Mouse (Mus musculus): ENCODE measurements around the gene Fam161a. TPM values are rescaled to one million over a fixed set of nuclear protein-coding genes. Genes with fewer than 3 reads are reported as not detected.

The Fam161a gene
- polyA plus RNA-seq (2014; fragmentation: Nextera tagmentation; extraction: Ambion mirVana) = 5.7 and 9.0 TPM in 2 replicates

DNA sequence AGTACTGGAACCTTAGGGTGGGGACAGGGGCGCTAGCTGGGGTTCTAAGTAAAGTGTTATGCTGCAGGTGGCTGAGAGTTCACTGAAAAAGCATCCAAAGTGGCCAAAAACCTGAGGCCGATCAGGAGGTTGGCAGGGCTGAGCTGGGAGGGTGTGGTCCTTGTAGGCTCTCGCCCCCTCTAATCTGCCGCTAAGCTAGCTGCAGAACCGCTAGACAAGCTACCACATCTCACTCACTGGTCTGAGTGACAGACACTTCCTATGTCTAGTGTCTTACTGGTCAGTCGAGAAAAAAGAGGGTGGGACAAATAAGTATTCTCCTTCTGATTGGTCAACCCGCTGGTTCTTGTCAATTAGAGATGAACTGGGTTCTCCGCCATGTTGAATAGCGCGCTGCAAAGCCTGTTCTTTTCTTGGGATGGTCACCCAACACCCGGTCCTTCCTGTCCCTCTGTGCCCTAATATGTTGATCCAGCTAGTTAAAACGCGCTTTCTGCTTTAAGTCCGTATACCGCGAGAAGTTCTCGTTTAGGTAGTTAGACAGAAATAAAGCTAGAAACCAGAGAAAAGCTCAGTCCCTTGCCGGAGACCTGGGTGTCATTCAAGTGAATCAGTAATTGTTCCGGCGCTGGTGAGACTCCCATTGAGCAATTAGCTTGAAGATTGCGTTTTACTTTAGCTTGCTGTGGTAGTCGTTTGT lies at the start of gene Fam161a:
TSS of gene Fam161a (plus strand) at position 51 of the 700 bp plus-strand sequence.
- Histone ChIP-seq H3K9me3 (ENCODE audit: control insufficient read depth, low read length) (no peaks in the 10 kb centered on the region), H3K27me3 (ENCODE audit: control insufficient read depth, insufficient read depth, low read length) (no peaks in the 10 kb centered on the region)
- WGBS = 2% methylated on average over 22 of the region's 22 CpGs

DNA sequence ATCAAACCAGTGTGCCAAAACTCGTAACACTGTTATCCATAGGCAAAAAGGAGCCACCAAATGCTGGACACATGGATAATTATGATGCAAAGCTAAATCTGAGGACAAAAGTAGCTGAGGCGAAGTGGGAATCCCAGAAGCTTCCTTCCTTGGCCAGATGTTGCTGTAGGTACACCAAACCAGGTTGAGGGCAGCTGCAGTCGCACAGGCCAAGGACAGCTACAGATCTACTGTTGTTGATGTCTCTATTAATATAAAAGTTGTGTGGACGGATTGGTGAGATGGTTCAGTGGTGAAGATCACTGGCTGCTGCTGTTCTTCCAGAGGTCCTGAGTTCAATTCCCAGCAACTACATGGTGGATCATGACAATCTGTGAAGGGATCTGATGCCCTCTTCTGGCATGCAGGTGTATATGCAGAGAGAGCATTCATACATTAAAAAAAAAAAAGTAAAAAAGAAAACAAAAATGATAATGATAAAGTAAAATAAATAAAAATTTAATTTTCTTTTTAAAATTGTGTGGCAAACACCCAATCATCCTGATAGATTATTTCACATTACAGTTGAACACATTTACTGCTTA lies 49.4 kb upstream of the Fam161a start:
- DNase-seq (ENCODE audit: low spot score) (no peak), ATAC-seq (ENCODE audit: low FRiP score) (no peak)
- Histone ChIP-seq H3K27ac (no peak overlapping the region), H3K4me1 (replicated peaks; ENCODE audit: control insufficient read depth, insufficient read depth, low read length) (no peaks in the 10 kb centered on the region), H3K4me3 (replicated peaks; ENCODE audit: low read length) (no peak overlapping the region), H3K9me3 (ENCODE audit: control insufficient read depth, low read length) (no peaks in the 10 kb centered on the region), H3K4me2 (replicated peaks) (no peak overlapping the region), H3K27me3 (ENCODE audit: control insufficient read depth, insufficient read depth, low read length) (no peaks in the 10 kb centered on the region), H3K9ac (no peak overlapping the region), H3K36me3 (replicated peaks; ENCODE audit: control insufficient read depth, insufficient read depth) (peaks cover 5% of the 10 kb centered on the region; the same call in 1 of the 2 replicates)
- WGBS = 97% methylated on average over 4 of the region's 4 CpGs

More for the DNA sequence above, at the start of gene Fam161a:
- Histone ChIP-seq H3K4me3 (replicated peaks; ENCODE audit: low read length) (peak within 1 kb of the TSS; percentile 54), H3K36me3 (replicated peaks; ENCODE audit: control insufficient read depth, insufficient read depth) (peaks cover 29% of the 10 kb centered on the region), H3K4me2 (replicated peaks) (peak within 1 kb of the TSS; percentile 66), H3K27ac (peak within 1 kb of the TSS; percentile 97), H3K4me1 (replicated peaks; ENCODE audit: control insufficient read depth, insufficient read depth, low read length) (0 out of 2 replicates have a peak, but pooled peaks cover 4% of the 10 kb centered on the region), H3K9ac (peak within 1 kb of the TSS; percentile 73)
- ATAC-seq (ENCODE audit: low FRiP score) (peak; percentile 93), DNase-seq (ENCODE audit: low spot score) (peak; percentile 90)

DNA sequence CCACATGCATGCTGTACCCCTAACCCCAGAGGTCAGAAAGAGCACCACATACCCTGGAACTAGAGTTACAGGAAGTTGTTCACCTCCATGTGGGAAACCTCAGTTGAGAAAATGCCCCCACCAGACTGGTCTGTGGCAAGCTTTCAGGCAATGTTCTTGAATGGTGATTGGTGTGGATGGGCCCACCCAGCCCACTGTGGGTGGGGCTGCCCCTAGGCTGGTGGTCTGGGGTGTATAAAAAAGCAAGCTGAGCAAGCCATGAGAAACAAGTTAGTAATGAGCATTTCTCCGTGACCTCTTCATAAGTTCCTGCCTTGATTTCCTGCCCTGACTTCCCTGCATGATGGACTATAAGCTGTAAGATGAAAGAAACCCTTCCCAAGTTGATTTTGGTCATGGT lies 45.2 kb upstream of the Fam161a start:
- H3K4me1 ChIP-seq (replicated peaks; ENCODE audit: control insufficient read depth, insufficient read depth, low read length) = no peaks in the 10 kb centered on the region
- ATAC-seq (ENCODE audit: low FRiP score) = no peak
- H3K27me3 ChIP-seq (ENCODE audit: control insufficient read depth, insufficient read depth, low read length) = no peaks in the 10 kb centered on the region
- H3K4me3 ChIP-seq (replicated peaks; ENCODE audit: low read length) = no peak overlapping the region
- 96% methylated on average over 1 of the region's 1 CpGs for WGBS
- no peak overlapping the region for H3K4me2 ChIP-seq (replicated peaks)
- H3K36me3 ChIP-seq (replicated peaks; ENCODE audit: control insufficient read depth, insufficient read depth) = no peaks in the 10 kb centered on the region
- DNase-seq (ENCODE audit: low spot score) = no peak
- no peak overlapping the region for H3K27ac ChIP-seq
- H3K9me3 ChIP-seq (ENCODE audit: control insufficient read depth, low read length) = no peaks in the 10 kb centered on the region
- H3K9ac ChIP-seq = no peak overlapping the region

DNA sequence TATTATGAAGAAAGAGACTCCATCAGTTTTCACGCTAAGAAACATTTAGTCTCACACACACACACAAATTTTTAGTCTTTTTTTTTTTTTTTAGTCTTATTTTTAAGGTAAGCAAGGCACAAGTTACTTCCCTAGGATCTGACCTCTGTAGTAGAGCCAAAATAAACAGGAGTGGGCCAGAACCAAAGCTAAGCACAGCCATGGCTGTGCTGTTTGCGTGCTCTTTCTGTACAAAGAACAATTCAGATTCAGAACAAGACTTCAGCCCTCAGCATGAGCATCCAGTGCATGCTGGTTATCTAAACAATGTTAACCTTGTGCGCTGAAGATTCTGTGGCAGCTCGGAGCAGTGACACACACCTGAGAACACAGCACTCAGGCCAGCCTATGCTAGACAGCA lies 42.9 kb upstream of the Fam161a start:
- Histone ChIP-seq H3K27me3 (ENCODE audit: control insufficient read depth, insufficient read depth, low read length) (no peaks in the 10 kb centered on the region), H3K9me3 (ENCODE audit: control insufficient read depth, low read length) (0 out of 2 replicates have a peak, but pooled peaks cover 11% of the 10 kb centered on the region), H3K4me1 (replicated peaks; ENCODE audit: control insufficient read depth, insufficient read depth, low read length) (no peaks in the 10 kb centered on the region), H3K4me3 (replicated peaks; ENCODE audit: low read length) (no peak overlapping the region), H3K27ac (no peak overlapping the region), H3K4me2 (replicated peaks) (no peak overlapping the region), H3K36me3 (replicated peaks; ENCODE audit: control insufficient read depth, insufficient read depth) (no peaks in the 10 kb centered on the region), H3K9ac (no peak overlapping the region)
- whole genome bisulfite sequencing = 79% methylated on average over 4 of the region's 4 CpGs
- ATAC-seq (ENCODE audit: low FRiP score) = no peak
- no peak for DNase-seq (ENCODE audit: low spot score)

DNA sequence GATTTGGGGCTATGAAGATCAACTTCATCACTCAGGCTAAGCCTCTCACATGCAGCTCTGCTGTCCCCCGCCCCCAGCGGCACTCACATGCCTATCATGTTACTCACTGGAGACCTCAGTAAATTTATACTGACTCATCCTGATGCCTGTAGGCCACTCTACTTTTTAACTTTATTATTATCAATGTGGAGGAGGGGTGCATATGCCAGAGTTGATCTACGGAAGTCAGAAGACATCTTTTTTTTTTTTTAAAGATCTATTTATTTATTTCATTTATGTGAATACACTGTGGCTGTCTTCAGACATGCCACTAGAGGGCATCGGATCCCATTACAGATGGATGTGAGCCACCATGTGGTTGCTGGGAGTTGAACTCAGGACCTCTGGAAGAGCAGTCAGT lies 41.8 kb upstream of the Fam161a start:
- no peaks in the 10 kb centered on the region for H3K36me3 ChIP-seq (replicated peaks; ENCODE audit: control insufficient read depth, insufficient read depth)
- H3K4me3 ChIP-seq (replicated peaks; ENCODE audit: low read length) = no peak overlapping the region
- no peak for ATAC-seq (ENCODE audit: low FRiP score)
- 0 out of 2 replicates have a peak, but pooled peaks cover 15% of the 10 kb centered on the region for H3K9me3 ChIP-seq (ENCODE audit: control insufficient read depth, low read length)
- H3K27me3 ChIP-seq (ENCODE audit: control insufficient read depth, insufficient read depth, low read length) = no peaks in the 10 kb centered on the region
- H3K27ac ChIP-seq = no peak overlapping the region
- 86% methylated on average over 4 of the region's 4 CpGs for WGBS
- no peak overlapping the region for H3K4me2 ChIP-seq (replicated peaks)
- H3K4me1 ChIP-seq (replicated peaks; ENCODE audit: control insufficient read depth, insufficient read depth, low read length) = no peaks in the 10 kb centered on the region
- no peak overlapping the region for H3K9ac ChIP-seq
- no peak for DNase-seq (ENCODE audit: low spot score)

DNA sequence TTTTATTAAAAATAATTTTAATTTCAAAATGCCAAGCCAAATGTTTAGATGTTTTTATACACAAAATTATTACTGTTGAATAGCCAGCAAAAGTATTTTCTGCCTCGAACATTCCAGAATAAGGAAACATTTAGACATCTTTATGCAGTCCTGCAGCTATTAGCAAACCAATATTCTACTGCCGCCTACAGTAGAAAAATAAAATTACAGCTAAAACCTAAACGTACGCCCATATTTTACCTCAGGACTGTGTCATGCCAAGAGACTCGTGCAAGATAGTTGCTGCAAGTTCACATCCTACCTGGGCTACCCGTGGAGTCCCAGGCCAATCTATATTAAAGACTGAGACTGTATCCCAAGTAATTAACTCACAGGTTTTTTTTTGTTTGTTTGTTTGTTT lies 37.8 kb upstream of the Fam161a start:
- no peak overlapping the region for H3K4me3 ChIP-seq (replicated peaks; ENCODE audit: low read length)
- peaks cover 53% of the 10 kb centered on the region for H3K9me3 ChIP-seq (ENCODE audit: control insufficient read depth, low read length)
- no peak for ATAC-seq (ENCODE audit: low FRiP score)
- peaks cover 11% of the 10 kb centered on the region for H3K36me3 ChIP-seq (replicated peaks; ENCODE audit: control insufficient read depth, insufficient read depth)
- peaks cover 7% of the 10 kb centered on the region for H3K4me1 ChIP-seq (replicated peaks; ENCODE audit: control insufficient read depth, insufficient read depth, low read length)
- peak; percentile 57 for DNase-seq (ENCODE audit: low spot score)
- no peak overlapping the region for H3K27ac ChIP-seq
- no peaks in the 10 kb centered on the region for H3K27me3 ChIP-seq (ENCODE audit: control insufficient read depth, insufficient read depth, low read length)
- no peak overlapping the region for H3K9ac ChIP-seq
- no peak overlapping the region for H3K4me2 ChIP-seq (replicated peaks)
- WGBS = 72% methylated on average over 6 of the region's 6 CpGs

DNA sequence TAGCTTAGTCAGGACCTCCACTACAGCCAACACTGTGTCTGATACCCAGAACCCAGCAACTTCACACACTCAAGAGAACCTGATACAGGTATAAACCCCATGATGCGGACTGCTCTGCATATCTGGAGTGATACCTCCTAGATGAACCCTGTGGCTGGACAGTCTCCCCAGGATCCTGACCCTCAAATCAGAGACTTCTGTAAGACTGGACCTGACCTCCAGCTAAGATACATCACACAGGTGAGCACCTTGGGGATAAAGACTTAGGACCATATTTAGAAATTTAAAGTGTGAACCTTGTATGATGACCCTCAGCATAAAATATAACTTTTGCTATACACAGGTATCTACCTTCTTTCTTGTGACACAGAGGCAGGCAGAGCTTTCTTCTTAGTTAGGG lies 36.8 kb upstream of the Fam161a start:
- ATAC-seq (ENCODE audit: low FRiP score) (no peak), DNase-seq (ENCODE audit: low spot score) (no peak)
- no peak overlapping the region for H3K9ac ChIP-seq
- no peak overlapping the region for H3K4me2 ChIP-seq (replicated peaks)
- no peaks in the 10 kb centered on the region for H3K27me3 ChIP-seq (ENCODE audit: control insufficient read depth, insufficient read depth, low read length)
- H3K4me3 ChIP-seq (replicated peaks; ENCODE audit: low read length) = no peak overlapping the region
- 100% methylated on average over 1 of the region's 1 CpGs for WGBS
- peaks cover 53% of the 10 kb centered on the region for H3K9me3 ChIP-seq (ENCODE audit: control insufficient read depth, low read length)
- peaks cover 15% of the 10 kb centered on the region for H3K4me1 ChIP-seq (replicated peaks; ENCODE audit: control insufficient read depth, insufficient read depth, low read length)
- no peak overlapping the region for H3K27ac ChIP-seq
- H3K36me3 ChIP-seq (replicated peaks; ENCODE audit: control insufficient read depth, insufficient read depth) = peaks cover 11% of the 10 kb centered on the region

DNA sequence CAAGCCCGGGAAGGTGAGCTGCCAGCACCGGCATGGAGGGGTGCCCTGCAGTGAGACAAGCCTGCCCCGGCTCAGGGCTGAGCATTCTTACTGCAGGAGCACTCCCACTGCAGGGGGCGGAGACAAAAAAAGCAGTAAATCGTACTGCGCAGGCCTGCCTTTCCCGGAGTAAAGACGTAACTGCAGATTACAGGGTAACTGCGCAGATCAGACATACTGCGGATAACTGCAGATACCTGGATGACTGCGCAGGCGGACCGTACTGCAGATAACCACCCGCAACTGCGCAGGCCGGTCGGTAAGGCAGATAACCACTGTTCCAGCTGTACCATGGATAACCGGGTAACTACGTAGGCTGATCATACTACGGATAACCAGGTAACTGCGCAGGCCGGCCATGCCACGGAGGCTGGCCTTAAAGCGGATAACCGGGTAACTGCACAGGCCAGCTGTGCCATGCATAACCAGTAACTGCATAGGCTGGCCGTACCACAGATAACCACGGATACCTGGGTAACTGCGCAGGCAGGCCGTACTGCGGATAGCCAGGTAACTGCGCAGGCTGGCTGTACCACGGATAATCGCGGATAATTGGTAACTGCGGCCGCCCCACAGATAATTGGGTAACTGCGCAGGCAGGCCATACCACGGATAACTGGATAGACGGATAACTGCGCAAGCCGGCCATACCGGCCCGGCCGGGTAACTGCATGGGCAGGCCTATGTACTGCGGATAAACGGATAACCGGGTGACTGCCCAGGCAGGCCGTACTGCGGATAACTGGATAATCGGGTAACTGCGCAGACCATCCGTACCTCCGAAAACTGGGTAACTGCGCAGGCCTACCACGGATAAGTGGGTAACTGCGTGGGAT lies 35.3 kb upstream of the Fam161a start, which contains the start of gene Zrsr1:
TSS of gene Zrsr1 (plus strand) at position 171 of the 875 bp plus-strand sequence.
- Histone ChIP-seq H3K4me3 (replicated peaks; ENCODE audit: low read length) (peak within 1 kb of the TSS; percentile 53), H3K9ac (peak within 1 kb of the TSS; percentile 72), H3K9me3 (ENCODE audit: control insufficient read depth, low read length) (peaks cover 53% of the 10 kb centered on the region), H3K27me3 (ENCODE audit: control insufficient read depth, insufficient read depth, low read length) (no peaks in the 10 kb centered on the region), H3K4me2 (replicated peaks) (peak within 1 kb of the TSS; percentile 62), H3K36me3 (replicated peaks; ENCODE audit: control insufficient read depth, insufficient read depth) (peaks cover 15% of the 10 kb centered on the region), H3K4me1 (replicated peaks; ENCODE audit: control insufficient read depth, insufficient read depth, low read length) (peaks cover 29% of the 10 kb centered on the region), H3K27ac (peak within 1 kb of the TSS; percentile 82)
- ATAC-seq (ENCODE audit: low FRiP score) = peak; percentile 84
- WGBS = 48% methylated on average over 56 of the region's 56 CpGs
- peak; percentile 76 for DNase-seq (ENCODE audit: low spot score)
